Mouse (Mus musculus): ENCODE measurements around the gene Ficd. TPM values are rescaled to one million over a fixed set of nuclear protein-coding genes. Genes with fewer than 3 reads are reported as not detected.

Gene Ficd
- polyA plus RNA-seq, 1 experiment from 2014 or later: 9.2 TPM

DNA sequence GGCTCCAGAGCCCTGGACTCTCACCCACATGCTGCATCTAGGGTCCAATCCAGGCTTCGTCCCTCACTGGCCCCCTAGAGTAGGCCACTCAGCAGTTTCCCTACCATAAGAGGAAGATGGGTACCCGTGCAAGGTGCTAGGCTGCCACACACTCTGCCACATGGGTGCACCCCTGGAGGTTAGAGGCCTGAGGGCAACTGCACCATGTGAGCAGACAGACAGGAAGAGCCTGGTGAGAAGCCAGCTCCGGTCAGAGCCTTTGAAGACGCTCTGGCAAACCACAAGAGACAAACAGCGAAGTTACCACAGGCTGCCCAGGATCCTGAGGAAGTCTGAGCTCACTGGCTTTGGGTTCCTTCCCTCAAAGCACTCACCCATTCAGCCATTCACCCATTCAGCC is 51.4 kb downstream of the Ficd start:
- Histone ChIP-seq H3K4me1 (replicated peaks; ENCODE audit: control insufficient read depth, insufficient read depth, low read length) (no peaks in the 10 kb centered on the region), H3K9me3 (ENCODE audit: control insufficient read depth, low read length) (no peaks in the 10 kb centered on the region), H3K4me3 (replicated peaks; ENCODE audit: low read length) (no peak overlapping the region), H3K27me3 (replicated peaks; ENCODE audit: control insufficient read depth, insufficient read depth, low read length) (peaks cover 12% of the 10 kb centered on the region), H3K9ac (replicated peaks; ENCODE audit: low read depth, low read length) (no peak overlapping the region), H3K27ac (ENCODE audit: low read length) (no peak overlapping the region), H3K36me3 (ENCODE audit: control insufficient read depth, insufficient read depth) (no peaks in the 10 kb centered on the region), H3K4me2 (ENCODE audit: low read length) (no peak overlapping the region)
- no peak for ATAC-seq
- WGBS: 80% methylated on average over 5 of the region's 5 CpGs

DNA sequence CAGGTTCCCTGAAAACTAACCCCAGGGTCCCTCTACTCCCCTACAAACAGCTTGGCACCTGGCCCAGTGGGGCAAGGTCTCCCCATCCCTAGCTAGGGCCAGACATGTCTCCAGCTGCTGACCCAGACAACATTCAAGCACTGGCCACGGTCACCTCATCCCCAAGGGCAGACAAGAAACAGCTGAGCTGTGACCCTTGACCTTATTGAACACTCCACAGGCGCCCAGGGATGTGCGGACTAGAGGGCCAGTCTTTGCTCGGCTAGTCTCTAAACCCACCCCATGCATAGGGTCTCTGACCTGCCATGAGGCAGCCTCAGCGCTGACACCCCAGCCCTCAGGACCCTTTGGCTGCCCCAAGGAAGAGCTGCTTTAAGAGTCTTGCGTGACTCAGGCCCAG is 53.0 kb downstream of the Ficd start:
- Histone ChIP-seq H3K36me3 (ENCODE audit: control insufficient read depth, insufficient read depth) (no peaks in the 10 kb centered on the region), H3K4me2 (ENCODE audit: low read length) (no peak overlapping the region), H3K9me3 (ENCODE audit: control insufficient read depth, low read length) (no peaks in the 10 kb centered on the region), H3K27ac (ENCODE audit: low read length) (no peak overlapping the region), H3K27me3 (replicated peaks; ENCODE audit: control insufficient read depth, insufficient read depth, low read length) (peaks cover 2% of the 10 kb centered on the region; the same call in 1 of the 2 replicates), H3K4me3 (replicated peaks; ENCODE audit: low read length) (no peak overlapping the region), H3K9ac (replicated peaks; ENCODE audit: low read depth, low read length) (no peak overlapping the region), H3K4me1 (replicated peaks; ENCODE audit: control insufficient read depth, insufficient read depth, low read length) (no peaks in the 10 kb centered on the region)
- no peak for ATAC-seq
- WGBS: 57% methylated on average over 6 of the region's 6 CpGs

GRCm38 (mm10) chr5:113789075-113789788 is 53.6 kb downstream of the Ficd start:
- Histone ChIP-seq H3K27me3 (replicated peaks; ENCODE audit: control insufficient read depth, insufficient read depth, low read length) (peaks cover 2% of the 10 kb centered on the region; the same call in 1 of the 2 replicates), H3K4me2 (ENCODE audit: low read length) (no peak overlapping the region), H3K4me1 (replicated peaks; ENCODE audit: control insufficient read depth, insufficient read depth, low read length) (no peaks in the 10 kb centered on the region), H3K4me3 (replicated peaks; ENCODE audit: low read length) (no peak overlapping the region), H3K36me3 (ENCODE audit: control insufficient read depth, insufficient read depth) (no peaks in the 10 kb centered on the region), H3K9ac (replicated peaks; ENCODE audit: low read depth, low read length) (no peak overlapping the region), H3K9me3 (ENCODE audit: control insufficient read depth, low read length) (no peaks in the 10 kb centered on the region), H3K27ac (ENCODE audit: low read length) (no peak overlapping the region)
- no peak for ATAC-seq
- WGBS: 48% methylated on average over 7 of the region's 7 CpGs

Other genes with a start within 250 kb of the Ficd start
- 6.6 and 11.3 TPM in 2 replicates for gene Wscd2, start 245.5 kb upstream of the Ficd start, polyA plus RNA-seq (2015; fragmentation: Nextera tagmentation; extraction: Ambion mirVana)
- 2.3 and 2.7 TPM in 2 replicates for gene Cmklr1, start 85.4 kb upstream of the Ficd start, polyA plus RNA-seq (2015; fragmentation: Nextera tagmentation; extraction: Ambion mirVana)
- not detected in 2 replicates for gene 1700069L16Rik, start 11.0 kb upstream of the Ficd start, polyA plus RNA-seq (2015; fragmentation: Nextera tagmentation; extraction: Ambion mirVana)
- 50.7 and 52.7 TPM in 2 replicates for gene Sart3, start 36.7 kb downstream of the Ficd start, polyA plus RNA-seq (2015; fragmentation: Nextera tagmentation; extraction: Ambion mirVana)
- 76.9 and 79.6 TPM in 2 replicates for gene Iscu, start 36.9 kb downstream of the Ficd start, polyA plus RNA-seq (2015; fragmentation: Nextera tagmentation; extraction: Ambion mirVana)
- gene Tmem119, start 64.7 kb downstream of the Ficd start, polyA plus RNA-seq (2015; fragmentation: Nextera tagmentation; extraction: Ambion mirVana): 4.4 and 7.9 TPM in 2 replicates
- 1.8 and 2.0 TPM in 2 replicates for gene Selplg, start 96.8 kb downstream of the Ficd start, polyA plus RNA-seq (2015; fragmentation: Nextera tagmentation; extraction: Ambion mirVana)
- 230 and 234 TPM in 2 replicates for gene Coro1c, start 173.0 kb downstream of the Ficd start, polyA plus RNA-seq (2015; fragmentation: Nextera tagmentation; extraction: Ambion mirVana)

Data from forebrain, embryonic 16.5 days (tissue).